Mouse (Mus musculus) macrophage (primary cell): Measurements from ENCODE around the gene Emc7. TPM values are rescaled to one million over a fixed set of nuclear protein-coding genes. Genes with fewer than 3 reads are reported as not detected.
"Not testable (repeated sequence)": the region's sequence is repeated elsewhere in the genome, so short reads cannot be mapped to it uniquely, and the experiment has no call there.

Experiments
- H3K27ac ChIP-seq: fragments of 350-480 bp; formaldehyde crosslinking; 2 replicates; pipeline ENCODE4 v1.9.0; 2021
- H3K36me3 ChIP-seq: fragments of 350-480 bp; formaldehyde crosslinking; 2 replicates; pipeline ENCODE4 v1.9.0; 2021; ENCODE audit errors: inconsistent target
- H3K4me3 ChIP-seq: fragments of 350-480 bp; formaldehyde crosslinking; 2 replicates; pipeline ENCODE4 v1.9.0; 2021; ENCODE audit errors: inconsistent target
- H3K79me2 ChIP-seq: fragments of 350-480 bp; formaldehyde crosslinking; 2 replicates; pipeline ENCODE4 v1.9.0; 2021; ENCODE audit errors: inconsistent target
- WGBS: methylation state at CpG from one replicate; pipeline ENCODE4 v1.1.7; 2026; ENCODE audit warnings: inconsistent platforms; ENCODE audit not compliant: missing documents; 5-methylcytosine and 5-hydroxymethylcytosine counted together
- polyA plus RNA-seq: library from polyadenylated mRNA; stranded (reverse); fragments of 250-400 nt; gene quantifications from 3 replicates; pipeline ENCODE4 v1.2.4, GENCODE M21; 2018; ENCODE audit warnings: inconsistent platforms
- total RNA-seq, 78 experiments: library from RNA; depleted of rRNA; stranded (reverse); fragments of 250-400 nt; gene quantifications; 1 replicate in 9 of 78; 2 replicates in 24 of 78; 3 replicates in 43 of 78; 4 replicates in 2 of 78; pipeline ENCODE4 v1.2.4; 2018; ENCODE audit warnings: inconsistent platforms in 56 of 78

Emc7 gene
- 10 to 100 TPM in 1 of 26 experiments, 1 to 10 TPM in 25; 2.4 to 10.1 (median 5.8) TPM for total RNA-seq (2018; cell fraction: chromatin; rRNA removed)
- 10 to 100 TPM; 18.6 to 30.0 (median 24.8) TPM for total RNA-seq (2018; cell fraction: cytosol; rRNA removed)
- 10 to 100 TPM in 18 of 26 experiments, 1 to 10 TPM in 8; 5.4 to 20.1 (median 12.9) TPM for total RNA-seq (2018; cell fraction: nucleus; rRNA removed)
- 17.8 to 28.1 TPM (median 22.4 TPM) in 3 replicates for polyA plus RNA-seq

- Histone ChIP-seq H3K4me3 (peak within 1 kb of the TSS; percentile 99), H3K79me2 (peaks cover 52% of the 10 kb centered on the region), H3K36me3 (peaks cover 14% of the 10 kb centered on the region), H3K27ac (peak within 1 kb of the TSS; percentile 80)
- WGBS = 0% methylated on average over 49 of the region's 49 CpGs
Observed at GRCm38 (mm10) chr2:112454862-112455564, at the start of gene Emc7. Gene Emc7 (plus strand): TSS chr2:112454997.

- H3K4me3 ChIP-seq = no peak overlapping the region
- H3K27ac ChIP-seq = no peak overlapping the region
- H3K79me2 ChIP-seq = peaks cover 35% of the 10 kb centered on the region
- peaks cover 61% of the 10 kb centered on the region for H3K36me3 ChIP-seq
- WGBS = 94% methylated on average over 3 of the region's 3 CpGs
Observed at GRCm38 (mm10) chr2:112407030-112407429, 47.8 kb upstream of the Emc7 start.

GRCm38 (mm10) chr2:112425308-112425707, 29.5 kb upstream of the Emc7 start:
- WGBS = 89% methylated on average over 2 of the region's 3 CpGs
- Histone ChIP-seq H3K4me3 (no peak overlapping the region), H3K27ac (no peak overlapping the region), H3K79me2 (no peaks in the 10 kb centered on the region), H3K36me3 (no peaks in the 10 kb centered on the region)

DNA sequence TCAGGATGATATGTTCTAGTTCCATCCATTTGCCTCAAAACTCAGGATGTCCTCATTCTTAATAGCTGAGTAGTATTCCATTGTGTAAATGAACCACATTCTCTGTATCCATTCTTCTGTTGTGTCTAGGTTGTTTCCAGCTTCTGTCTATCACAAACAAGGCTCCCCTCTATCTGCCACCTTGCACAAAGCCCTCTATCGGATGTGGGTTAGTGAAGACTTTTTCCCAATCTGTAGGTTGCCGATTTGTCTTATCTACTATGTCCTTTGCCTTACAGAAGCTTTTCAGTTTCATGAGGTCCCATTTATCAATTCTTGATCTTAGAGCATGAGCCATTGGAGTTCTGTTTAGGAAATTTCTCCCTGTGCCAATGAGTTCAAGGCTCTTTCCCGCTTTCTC, 26.3 kb upstream of the Emc7 start:
- not testable (repeated sequence) for H3K36me3 ChIP-seq, H3K4me3 ChIP-seq, H3K79me2 ChIP-seq, H3K27ac ChIP-seq
- 92% methylated on average over 3 of the region's 3 CpGs for WGBS

- Histone ChIP-seq H3K27ac (no peak overlapping the region), H3K36me3 (no peaks in the 10 kb centered on the region), H3K4me3 (no peak overlapping the region), H3K79me2 (no peaks in the 10 kb centered on the region)
- 86% methylated on average over 4 of the region's 4 CpGs for WGBS
Observed at GRCm38 (mm10) chr2:112429665-112430064, 25.1 kb upstream of the Emc7 start.

DNA sequence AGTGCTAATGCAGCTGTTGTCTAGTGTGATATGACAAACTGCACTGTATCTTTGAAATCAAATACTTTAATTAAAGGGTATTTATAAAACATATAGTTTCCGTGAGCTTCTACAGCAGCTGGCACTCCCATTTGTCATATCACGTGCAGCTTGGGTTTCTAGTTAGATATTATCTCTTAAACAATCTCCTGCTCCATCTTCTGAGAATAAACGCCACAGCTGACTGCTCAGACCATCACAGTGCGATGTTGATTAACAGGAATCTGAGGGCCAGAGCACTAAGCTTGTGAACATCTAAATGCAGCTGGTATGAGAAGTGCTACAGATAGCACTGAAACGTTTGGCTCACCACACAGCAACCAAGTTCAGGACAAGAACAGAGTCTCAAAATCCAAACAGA, 24.4 kb upstream of the Emc7 start:
- H3K27ac ChIP-seq = no peak overlapping the region
- no peaks in the 10 kb centered on the region for H3K36me3 ChIP-seq
- H3K4me3 ChIP-seq = no peak overlapping the region
- WGBS = 82% methylated on average over 5 of the region's 5 CpGs
- H3K79me2 ChIP-seq = no peaks in the 10 kb centered on the region

- H3K27ac ChIP-seq = no peak overlapping the region
- H3K36me3 ChIP-seq = no peaks in the 10 kb centered on the region
- WGBS = 94% methylated on average over 2 of the region's 2 CpGs
- no peak overlapping the region for H3K4me3 ChIP-seq
- H3K79me2 ChIP-seq = no peaks in the 10 kb centered on the region
Observed at GRCm38 (mm10) chr2:112432523-112432922, 22.3 kb upstream of the Emc7 start.

DNA sequence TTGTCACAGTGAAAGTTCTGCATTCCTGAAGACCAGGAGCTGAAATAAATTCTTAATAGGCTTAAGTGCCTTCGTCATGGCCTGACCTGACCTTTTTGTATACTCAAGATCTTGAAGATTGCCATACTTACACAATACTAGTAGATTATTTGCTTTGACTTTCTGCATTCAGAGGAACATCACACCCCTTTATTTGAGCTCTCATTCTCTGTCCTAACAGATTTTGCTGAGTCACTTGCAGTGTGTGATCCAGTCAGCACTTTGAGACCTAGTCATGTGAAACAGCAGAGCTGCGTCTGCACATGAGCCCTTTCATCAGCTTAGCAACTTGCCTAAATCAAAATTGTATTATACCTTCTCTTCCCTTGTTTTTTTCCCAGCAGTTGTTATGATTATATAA, 21.4 kb upstream of the Emc7 start:
- Histone ChIP-seq H3K4me3 (no peak overlapping the region), H3K79me2 (no peaks in the 10 kb centered on the region), H3K36me3 (no peaks in the 10 kb centered on the region), H3K27ac (peak overlapping the region; percentile 76)
- 59% methylated on average over 2 of the region's 2 CpGs for WGBS

GRCm38 (mm10) chr2:112436292-112436691, 18.5 kb upstream of the Emc7 start:
- no peaks in the 10 kb centered on the region for H3K79me2 ChIP-seq
- 91% methylated on average over 4 of the region's 4 CpGs for WGBS
- H3K36me3 ChIP-seq = no peaks in the 10 kb centered on the region
- no peak overlapping the region for H3K27ac ChIP-seq
- no peak overlapping the region for H3K4me3 ChIP-seq

DNA sequence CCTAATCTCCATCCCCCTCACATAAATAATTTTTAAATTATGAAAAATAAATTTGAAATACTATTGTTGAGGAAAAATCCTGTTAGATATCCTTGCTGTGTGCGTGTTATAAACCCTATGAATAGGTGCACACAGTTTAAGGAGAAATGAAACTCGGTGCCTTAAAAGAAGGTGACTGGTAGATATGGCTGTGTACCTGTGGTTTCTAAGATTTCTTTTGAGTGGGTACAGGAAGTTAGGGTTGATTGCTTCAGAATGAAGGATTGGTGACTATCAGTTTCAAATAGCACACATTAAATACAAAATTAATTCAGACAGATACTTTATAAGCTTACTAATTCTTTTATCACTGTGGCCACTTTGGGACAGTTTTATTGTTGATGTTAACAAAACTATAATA, 17.2 kb upstream of the Emc7 start:
- no peak overlapping the region for H3K27ac ChIP-seq
- 60% methylated on average over 1 of the region's 2 CpGs for WGBS
- no peaks in the 10 kb centered on the region for H3K79me2 ChIP-seq
- no peak overlapping the region for H3K4me3 ChIP-seq
- H3K36me3 ChIP-seq = no peaks in the 10 kb centered on the region

DNA sequence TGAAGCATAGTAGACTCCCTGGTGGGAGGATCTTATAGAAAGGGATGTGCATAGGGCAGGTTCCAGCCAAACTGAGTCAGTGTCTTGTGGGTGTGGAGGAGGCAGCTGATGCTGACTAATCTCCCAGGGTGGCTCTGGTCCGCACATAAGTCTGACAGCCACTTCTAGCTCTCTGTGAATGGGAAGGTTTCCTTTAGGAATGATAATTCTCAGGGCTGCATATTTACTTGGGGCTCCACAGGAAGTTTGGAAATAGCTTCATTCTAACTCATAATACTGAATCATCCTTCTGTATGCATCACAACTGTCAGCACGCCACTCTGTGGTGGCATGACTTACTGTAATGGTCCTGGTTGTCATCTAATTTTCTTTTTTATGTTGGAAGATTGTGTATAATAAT, 11.3 kb upstream of the Emc7 start:
- H3K27ac ChIP-seq = peak overlapping the region; percentile 66
- 44% methylated on average over 2 of the region's 2 CpGs for WGBS
- no peaks in the 10 kb centered on the region for H3K36me3 ChIP-seq
- no peaks in the 10 kb centered on the region for H3K79me2 ChIP-seq
- H3K4me3 ChIP-seq = no peak overlapping the region

- H3K27ac ChIP-seq = no peak overlapping the region
- H3K36me3 ChIP-seq = no peaks in the 10 kb centered on the region
- H3K4me3 ChIP-seq = no peak overlapping the region
- H3K79me2 ChIP-seq = no peaks in the 10 kb centered on the region
Observed at GRCm38 (mm10) chr2:112445511-112445910, 9.3 kb upstream of the Emc7 start.

- H3K27ac ChIP-seq = peak overlapping the region; percentile 91
- WGBS = 4% methylated on average over 3 of the region's 4 CpGs
- not testable (repeated sequence) for H3K4me3 ChIP-seq, H3K79me2 ChIP-seq, H3K36me3 ChIP-seq
Observed at GRCm38 (mm10) chr2:112448046-112448445, 6.8 kb upstream of the Emc7 start.

- Histone ChIP-seq H3K36me3 (no peaks in the 10 kb centered on the region), H3K27ac (peak overlapping the region; percentile 91), H3K79me2 (no peaks in the 10 kb centered on the region), H3K4me3 (no peak overlapping the region)
Observed at GRCm38 (mm10) chr2:112448510-112449059, 6.2 kb upstream of the Emc7 start.

DNA sequence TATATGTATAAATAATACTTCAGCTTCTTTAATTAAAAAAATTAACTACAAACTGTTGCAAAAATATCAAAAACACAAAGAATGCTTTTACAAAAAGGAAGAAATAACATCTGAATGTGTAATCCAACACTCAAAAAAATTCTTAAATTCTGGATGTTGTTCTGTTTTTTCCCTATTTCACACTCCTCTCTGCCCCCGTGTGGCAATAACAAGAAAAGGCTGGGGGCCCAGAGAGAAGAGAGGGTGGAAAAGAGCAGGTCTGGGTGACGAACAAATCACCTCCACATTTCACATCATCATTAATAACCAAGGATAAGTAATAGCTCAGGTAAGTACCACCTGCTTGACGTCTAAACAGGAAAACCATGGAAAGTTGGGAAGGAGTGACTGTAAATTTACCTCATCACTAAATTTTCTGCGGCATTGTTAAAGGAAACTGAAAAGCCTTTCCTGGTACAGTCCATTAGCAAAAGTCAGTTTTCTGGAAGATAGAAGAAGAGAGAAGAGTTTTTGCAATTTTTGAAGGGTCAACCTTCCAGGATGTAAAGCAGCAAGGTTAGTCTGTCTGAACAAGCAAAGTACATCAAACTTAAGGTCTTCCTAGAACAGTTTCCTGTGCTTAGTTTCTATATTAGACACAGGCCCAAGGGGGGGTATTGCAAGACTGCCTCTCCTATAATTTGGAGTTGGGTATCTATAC, 5.0 kb upstream of the Emc7 start:
- H3K27ac ChIP-seq = no peak overlapping the region; the same call in 1 of the 2 replicates
- H3K36me3 ChIP-seq = no peaks in the 10 kb centered on the region
- H3K79me2 ChIP-seq = no peaks in the 10 kb centered on the region
- WGBS = 31% methylated on average over 4 of the region's 4 CpGs
- H3K4me3 ChIP-seq = no peak overlapping the region
